Mouse (Mus musculus): ENCODE results near the gene Dtnb. TPM values are rescaled to one million over a fixed set of nuclear protein-coding genes. Genes with fewer than 3 reads are reported as not detected.

The Dtnb gene
- total RNA-seq, 2 experiments from 2014 or later = 64.4 to 67.3 TPM

GRCm38 (mm10) chr12:3824906-3825713 is 252.9 kb downstream of the Dtnb start:
- DNase-seq = no peak
- intact Hi-C loops (cut with DNase I) = no loop called here

GRCm38 (mm10) chr12:3825714-3826080 is 253.5 kb downstream of the Dtnb start:
- DNase-seq = no peak
- intact Hi-C loops (cut with DNase I) = no loop called here

- no peak for DNase-seq
- intact Hi-C loops (cut with DNase I) = no loop called here
Measured at GRCm38 (mm10) chr12:3827771-3828170, 255.6 kb downstream of the Dtnb start.

Small RNAs within 50 kb of the gene (microRNA-seq; reads per million reads assigned to microRNA genes)
- gene Gm26050 = not detected

Other genes with a start within 250 kb of the Dtnb start
- gene Kif3c, start 207.2 kb upstream of the Dtnb start, total RNA-seq (2021) = 100 to 1,000 TPM; 204 to 210 TPM
- gene Asxl2, start 145.5 kb upstream of the Dtnb start, total RNA-seq (2021) = 10 to 100 TPM; 26.1 to 26.7 TPM
- gene Dnmt3a, start 233.6 kb downstream of the Dtnb start, total RNA-seq (2021) = 100 to 1,000 TPM; 184 to 206 TPM